Mouse (Mus musculus) testis, postnatal 14 days (tissue): Measurements from ENCODE around the gene Cfap97d1.

Source experiments
- DNase-seq: peaks from one replicate; pipeline ENCODE4 v3.0.0; 2021; ENCODE audit warnings: low spot score

Cfap97d1 gene

GRCm38 (mm10) chr11:102008954-102009637 is 25.0 kb downstream of the Cfap97d1 start:
- DNase-seq, result no peak

GRCm38 (mm10) chr11:102010140-102010539 is 26.1 kb downstream of the Cfap97d1 start:
- no peak for DNase-seq

- DNase-seq, result no peak
Observed at GRCm38 (mm10) chr11:102011510-102011909, 27.4 kb downstream of the Cfap97d1 start.

- no peak for DNase-seq
Observed at GRCm38 (mm10) chr11:102013201-102013600, 29.1 kb downstream of the Cfap97d1 start.

GRCm38 (mm10) chr11:102015472-102015871 is 31.4 kb downstream of the Cfap97d1 start:
- no peak for DNase-seq

- DNase-seq, result no peak
Observed at GRCm38 (mm10) chr11:102016136-102016535, 32.1 kb downstream of the Cfap97d1 start.

GRCm38 (mm10) chr11:102019736-102020135 is 35.7 kb downstream of the Cfap97d1 start:
- DNase-seq, result no peak

GRCm38 (mm10) chr11:102021196-102021595 is 37.1 kb downstream of the Cfap97d1 start:
- no peak for DNase-seq

GRCm38 (mm10) chr11:102023406-102023805 is 39.3 kb downstream of the Cfap97d1 start:
- no peak for DNase-seq

- DNase-seq, result no peak
Observed at GRCm38 (mm10) chr11:102024084-102024758, 40.1 kb downstream of the Cfap97d1 start.

GRCm38 (mm10) chr11:102024875-102025274 is 40.8 kb downstream of the Cfap97d1 start:
- no peak for DNase-seq

- DNase-seq, result no peak
Observed at GRCm38 (mm10) chr11:102025354-102025753, 41.3 kb downstream of the Cfap97d1 start.

- DNase-seq, result no peak
Observed at GRCm38 (mm10) chr11:102025991-102026660, 42.0 kb downstream of the Cfap97d1 start.

- DNase-seq, result peak; percentile 85
Observed at GRCm38 (mm10) chr11:102026694-102027360, 42.7 kb downstream of the Cfap97d1 start.

GRCm38 (mm10) chr11:102027361-102028017 is 43.4 kb downstream of the Cfap97d1 start:
- DNase-seq, result no peak

GRCm38 (mm10) chr11:102028087-102028816 is 44.2 kb downstream of the Cfap97d1 start, which contains the start of gene Mpp3:
Gene Mpp3, minus strand, starts transcription at chr11:102028461.
- DNase-seq, result no peak

GRCm38 (mm10) chr11:102029304-102029703 is 45.2 kb downstream of the Cfap97d1 start:
- DNase-seq, result no peak

GRCm38 (mm10) chr11:102029966-102030365 is 45.9 kb downstream of the Cfap97d1 start:
- DNase-seq, result no peak

- peak; percentile 49 for DNase-seq
Observed at GRCm38 (mm10) chr11:102031149-102031548, 47.1 kb downstream of the Cfap97d1 start.

- DNase-seq, result no peak
Observed at GRCm38 (mm10) chr11:102033055-102033591, 49.0 kb downstream of the Cfap97d1 start.

- no peak for DNase-seq
Observed at GRCm38 (mm10) chr11:102034887-102035286, 50.8 kb downstream of the Cfap97d1 start.
